Mouse (Mus musculus): ENCODE measurements around the gene Tex44. TPM values are rescaled to one million over a fixed set of nuclear protein-coding genes. Genes with fewer than 3 reads are reported as not detected.

The Tex44 gene
- polyA plus RNA-seq, 1 experiment, result not detected

GRCm38 (mm10) chr1:86432778-86433177 is 6.6 kb downstream of the Tex44 start:
- H3K4me1 ChIP-seq (ENCODE audit: control insufficient read depth), result peaks cover 55% of the 10 kb centered on the region
- no peaks in the 10 kb centered on the region for H3K36me3 ChIP-seq (ENCODE audit: control insufficient read depth)
- TF ChIP-seq GATA1 (IDR thresholded peaks at IDR 0.05; ENCODE audit: low read length), result no peak
- TF ChIP-seq TAL1 (IDR thresholded peaks at IDR 0.05; ENCODE audit: low read length), result no peak
- no peaks in the 10 kb centered on the region for H3K27me3 ChIP-seq (ENCODE audit: control insufficient read depth)
- no peak overlapping the region for H3K4me3 ChIP-seq (replicated peaks)
- no peaks in the 10 kb centered on the region for H3K9me3 ChIP-seq (ENCODE audit: control insufficient read depth, low read length)

GRCm38 (mm10) chr1:86433359-86433758 is 7.2 kb downstream of the Tex44 start:
- H3K27me3 ChIP-seq (ENCODE audit: control insufficient read depth), result no peaks in the 10 kb centered on the region
- H3K36me3 ChIP-seq (ENCODE audit: control insufficient read depth), result no peaks in the 10 kb centered on the region
- TF ChIP-seq TAL1 (IDR thresholded peaks at IDR 0.05; ENCODE audit: low read length) (no peak), GATA1 (IDR thresholded peaks at IDR 0.05; ENCODE audit: low read length) (no peak)
- no peak overlapping the region for H3K4me3 ChIP-seq (replicated peaks)
- H3K4me1 ChIP-seq (ENCODE audit: control insufficient read depth), result peaks cover 61% of the 10 kb centered on the region
- no peaks in the 10 kb centered on the region for H3K9me3 ChIP-seq (ENCODE audit: control insufficient read depth, low read length)

GRCm38 (mm10) chr1:86434001-86434400 is 7.9 kb downstream of the Tex44 start:
- peaks cover 66% of the 10 kb centered on the region for H3K4me1 ChIP-seq (ENCODE audit: control insufficient read depth)
- H3K36me3 ChIP-seq (ENCODE audit: control insufficient read depth), result no peaks in the 10 kb centered on the region
- no peak for TF ChIP-seq TAL1 (IDR thresholded peaks at IDR 0.05; ENCODE audit: low read length)
- TF ChIP-seq GATA1 (IDR thresholded peaks at IDR 0.05; ENCODE audit: low read length), result no peak
- no peaks in the 10 kb centered on the region for H3K27me3 ChIP-seq (ENCODE audit: control insufficient read depth)
- H3K4me3 ChIP-seq (replicated peaks), result peak overlapping the region; percentile 74
- H3K9me3 ChIP-seq (ENCODE audit: control insufficient read depth, low read length), result no peaks in the 10 kb centered on the region

- H3K36me3 ChIP-seq (ENCODE audit: control insufficient read depth), result no peaks in the 10 kb centered on the region
- no peaks in the 10 kb centered on the region for H3K9me3 ChIP-seq (ENCODE audit: control insufficient read depth, low read length)
- peaks cover 73% of the 10 kb centered on the region for H3K4me1 ChIP-seq (ENCODE audit: control insufficient read depth)
- no peak for TF ChIP-seq GATA1 (IDR thresholded peaks at IDR 0.05; ENCODE audit: low read length)
- peak overlapping the region; percentile 74 for H3K4me3 ChIP-seq (replicated peaks)
- H3K27me3 ChIP-seq (ENCODE audit: control insufficient read depth), result no peaks in the 10 kb centered on the region
Measured at GRCm38 (mm10) chr1:86434439-86435201, 8.5 kb downstream of the Tex44 start.

DNA sequence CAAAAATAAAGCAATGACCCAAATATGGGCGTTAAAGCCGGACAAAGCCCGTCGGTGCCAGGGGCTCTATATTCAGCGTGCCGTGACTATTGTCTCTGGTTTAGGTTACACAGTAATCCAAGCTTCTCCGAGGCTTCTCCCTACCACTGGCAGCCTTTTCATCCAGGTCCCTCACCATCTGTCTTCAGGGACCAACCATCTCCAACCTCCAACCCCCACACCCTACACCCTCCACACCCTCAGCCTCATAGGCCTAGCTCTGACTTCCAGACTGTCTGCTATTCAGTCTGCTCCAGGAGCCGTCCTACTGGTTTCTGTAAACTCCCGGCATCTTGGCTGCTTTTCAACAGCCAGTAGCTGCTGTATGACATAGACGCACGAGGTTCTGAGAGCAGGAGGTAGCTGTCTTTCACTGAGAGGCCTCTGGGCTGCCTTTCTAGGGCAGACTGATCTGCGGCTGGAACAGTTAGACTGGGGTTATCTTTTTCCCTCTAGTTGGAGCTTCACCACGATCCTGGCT is 9.2 kb downstream of the Tex44 start:
- H3K4me3 ChIP-seq (replicated peaks), result peak overlapping the region; percentile 74
- no peaks in the 10 kb centered on the region for H3K27me3 ChIP-seq (ENCODE audit: control insufficient read depth)
- H3K4me1 ChIP-seq (ENCODE audit: control insufficient read depth), result peaks cover 78% of the 10 kb centered on the region
- no peaks in the 10 kb centered on the region for H3K36me3 ChIP-seq (ENCODE audit: control insufficient read depth)
- no peak for TF ChIP-seq GATA1 (IDR thresholded peaks at IDR 0.05; ENCODE audit: low read length)
- TF ChIP-seq TAL1 (IDR thresholded peaks at IDR 0.05; ENCODE audit: low read length), result no peak
- no peaks in the 10 kb centered on the region for H3K9me3 ChIP-seq (ENCODE audit: control insufficient read depth, low read length)

DNA sequence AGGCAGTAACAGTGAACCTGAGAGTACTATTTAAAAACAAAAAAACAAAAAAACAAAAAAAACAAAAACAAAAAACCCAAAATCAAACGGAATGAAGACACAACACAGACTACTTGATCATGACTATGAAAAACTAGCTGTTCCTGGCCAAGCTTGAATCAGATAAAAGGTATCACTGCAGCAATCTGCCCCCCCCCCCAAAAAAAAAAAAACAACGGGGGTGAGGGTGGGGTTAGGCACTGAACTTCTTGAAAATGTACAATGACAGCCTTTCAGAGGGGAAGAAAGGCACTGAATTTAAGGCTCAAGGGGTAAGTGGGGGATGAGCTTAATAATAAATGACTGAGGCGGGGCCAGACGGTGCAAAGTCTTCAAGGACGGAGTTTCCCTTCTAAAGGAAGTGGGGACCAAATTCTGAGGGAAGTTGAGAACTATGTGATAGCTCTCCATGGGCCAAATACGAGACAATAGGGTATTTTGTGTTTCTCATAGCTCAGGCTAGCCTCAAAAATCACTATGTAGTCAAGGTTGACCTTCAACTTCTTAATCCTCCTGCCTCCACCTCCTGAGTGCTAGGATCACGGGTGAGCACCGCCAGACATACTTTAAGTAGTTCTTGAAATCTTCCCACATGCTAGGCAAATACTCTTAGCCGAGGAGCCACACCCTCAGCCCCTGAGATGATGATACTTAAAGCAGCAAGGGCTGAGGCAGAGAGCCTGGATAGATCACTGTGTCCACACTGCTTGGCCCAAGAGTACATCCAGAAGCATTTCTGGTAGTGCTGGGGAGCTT is 11.3 kb downstream of the Tex44 start:
- no peaks in the 10 kb centered on the region; the same call in 1 of the 2 replicates for H3K27me3 ChIP-seq (ENCODE audit: control insufficient read depth)
- no peaks in the 10 kb centered on the region for H3K9me3 ChIP-seq (ENCODE audit: control insufficient read depth, low read length)
- peaks cover 96% of the 10 kb centered on the region for H3K4me1 ChIP-seq (ENCODE audit: control insufficient read depth)
- H3K4me3 ChIP-seq (replicated peaks), result no peak overlapping the region
- TF ChIP-seq GATA1 (IDR thresholded peaks at IDR 0.05; ENCODE audit: low read length) (no peak), TAL1 (IDR thresholded peaks at IDR 0.05; ENCODE audit: low read length) (no peak)
- no peaks in the 10 kb centered on the region for H3K36me3 ChIP-seq (ENCODE audit: control insufficient read depth)

GRCm38 (mm10) chr1:86438014-86438319 is 11.8 kb downstream of the Tex44 start:
- TF ChIP-seq GATA1 (IDR thresholded peaks at IDR 0.05; ENCODE audit: low read length) (no peak), TAL1 (IDR thresholded peaks at IDR 0.05; ENCODE audit: low read length) (no peak)
- Histone ChIP-seq H3K4me1 (ENCODE audit: control insufficient read depth) (peaks cover 96% of the 10 kb centered on the region), H3K36me3 (ENCODE audit: control insufficient read depth) (no peaks in the 10 kb centered on the region), H3K9me3 (ENCODE audit: control insufficient read depth, low read length) (no peaks in the 10 kb centered on the region), H3K27me3 (ENCODE audit: control insufficient read depth) (peaks cover 3% of the 10 kb centered on the region), H3K4me3 (replicated peaks) (no peak overlapping the region)

GRCm38 (mm10) chr1:86438501-86438900 is 12.4 kb downstream of the Tex44 start:
- no peak for TF ChIP-seq TAL1 (IDR thresholded peaks at IDR 0.05; ENCODE audit: low read length)
- TF ChIP-seq GATA1 (IDR thresholded peaks at IDR 0.05; ENCODE audit: low read length), result no peak
- Histone ChIP-seq H3K27me3 (ENCODE audit: control insufficient read depth) (peaks cover 4% of the 10 kb centered on the region), H3K36me3 (ENCODE audit: control insufficient read depth) (no peaks in the 10 kb centered on the region), H3K9me3 (ENCODE audit: control insufficient read depth, low read length) (no peaks in the 10 kb centered on the region), H3K4me1 (ENCODE audit: control insufficient read depth) (peaks cover 96% of the 10 kb centered on the region), H3K4me3 (replicated peaks) (no peak overlapping the region)

GRCm38 (mm10) chr1:86439487-86440170 is 13.5 kb downstream of the Tex44 start:
- Histone ChIP-seq H3K27me3 (ENCODE audit: control insufficient read depth) (peaks cover 4% of the 10 kb centered on the region), H3K9me3 (ENCODE audit: control insufficient read depth, low read length) (no peaks in the 10 kb centered on the region), H3K4me1 (ENCODE audit: control insufficient read depth) (peaks cover 94% of the 10 kb centered on the region), H3K36me3 (ENCODE audit: control insufficient read depth) (no peaks in the 10 kb centered on the region), H3K4me3 (replicated peaks) (no peak overlapping the region)
- TF ChIP-seq TAL1 (IDR thresholded peaks at IDR 0.05; ENCODE audit: low read length), result no peak

All from erythroblast, embryonic 14.5 days (primary cell).